Mouse (Mus musculus) telencephalon, adult 2 months (tissue): ENCODE measurements around the gene Kdm7a.

Experiments
- DNase-seq: peaks from one replicate; pipeline ENCODE4 v3.0.0-alpha.2; 2011; ENCODE audit warnings: low read depth, low spot score

Kdm7a gene

DNA sequence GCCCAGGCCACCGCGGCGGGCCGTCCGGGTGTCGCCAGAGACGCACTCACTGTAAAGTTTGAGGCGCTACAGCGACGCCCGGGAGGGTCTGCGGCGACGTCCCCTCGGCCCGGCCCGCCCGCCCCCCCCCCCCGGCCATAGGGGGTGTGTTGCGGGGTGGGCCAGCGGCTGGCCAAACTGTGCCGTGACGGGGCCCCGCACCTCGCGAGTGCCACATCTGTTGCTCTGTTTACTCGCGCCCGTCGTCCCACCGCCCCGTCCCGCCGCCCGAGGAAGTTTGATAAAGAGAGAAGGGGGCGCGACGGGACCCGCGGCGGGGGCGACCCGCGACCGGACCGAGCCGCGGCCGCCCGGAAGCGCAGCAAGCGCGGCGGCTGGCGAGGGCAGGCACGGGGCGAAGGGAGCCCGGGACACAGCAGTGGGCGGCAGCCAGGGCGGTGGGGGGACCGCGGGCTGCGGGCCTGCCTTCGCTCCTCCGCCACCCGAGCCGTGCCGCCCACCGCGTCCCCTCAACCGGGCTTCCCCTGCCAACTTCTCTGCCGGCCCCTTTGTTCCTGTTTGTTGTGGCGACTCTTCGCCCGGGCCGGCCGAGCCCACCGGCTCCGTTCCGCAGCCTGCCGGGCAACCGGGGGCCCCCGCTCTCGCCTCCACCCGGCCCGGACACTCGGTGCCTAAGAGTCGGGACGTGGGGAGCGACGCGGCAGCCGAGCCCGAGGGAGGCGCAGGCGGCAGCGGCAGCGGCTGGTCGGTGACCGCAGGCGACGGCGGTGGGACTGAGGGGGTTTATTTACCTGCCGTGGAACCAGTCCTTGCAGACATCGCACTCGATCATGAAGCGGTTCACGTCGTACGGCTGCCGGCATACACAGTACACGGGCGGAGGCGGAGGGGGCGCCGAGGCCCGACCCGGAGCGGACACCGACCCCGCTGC, 674 bp downstream of the Kdm7a start:
- DNase-seq = no peak

DNA sequence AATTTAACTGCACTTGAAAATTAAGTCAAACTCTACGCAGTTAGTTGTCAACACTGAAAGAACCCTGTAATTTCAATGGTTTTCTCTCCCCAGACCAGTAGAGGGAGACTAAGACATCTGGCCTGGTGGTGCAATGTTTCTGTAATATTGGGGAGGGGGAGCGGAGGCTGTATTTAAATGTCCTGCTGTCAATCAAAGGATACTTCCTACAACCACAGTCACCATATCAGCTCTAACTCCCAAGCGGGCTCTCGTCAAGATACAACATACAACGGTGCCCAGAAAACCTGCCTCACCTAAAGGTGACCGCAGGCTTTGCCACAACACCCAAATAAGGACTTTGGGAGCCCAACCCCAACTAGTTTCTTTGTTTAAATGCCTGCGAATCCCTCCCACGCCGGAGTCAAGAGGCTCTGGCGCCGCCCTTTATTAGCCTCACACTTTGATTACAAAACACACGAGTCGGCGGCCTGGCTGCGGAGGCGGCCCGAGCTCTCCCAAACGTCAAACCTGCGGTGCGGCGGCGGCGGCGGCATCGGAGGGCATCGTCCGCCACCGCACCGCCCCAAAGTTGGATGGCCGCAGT, 1.4 kb downstream of the Kdm7a start:
- peak; percentile 53 for DNase-seq

DNA sequence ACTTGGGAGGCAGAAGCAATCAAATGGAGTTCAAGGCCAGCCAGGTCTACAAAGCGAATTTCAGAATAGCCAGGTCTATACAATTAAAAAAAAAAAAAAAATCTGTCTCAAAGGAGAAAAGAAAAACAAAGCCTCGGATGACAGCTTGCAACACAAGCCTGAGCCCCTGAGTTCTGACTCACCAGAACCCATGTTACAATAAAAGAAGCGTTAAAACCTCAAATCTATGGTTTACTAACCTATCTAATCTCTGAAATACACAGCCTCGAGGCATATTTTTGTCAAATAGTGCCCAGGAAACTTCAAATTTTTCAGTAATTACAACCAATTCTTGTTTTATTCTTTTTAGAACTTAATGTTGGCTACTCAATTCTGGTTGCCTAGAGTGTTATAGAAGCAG, 2.1 kb downstream of the Kdm7a start:
- DNase-seq = no peak

DNA sequence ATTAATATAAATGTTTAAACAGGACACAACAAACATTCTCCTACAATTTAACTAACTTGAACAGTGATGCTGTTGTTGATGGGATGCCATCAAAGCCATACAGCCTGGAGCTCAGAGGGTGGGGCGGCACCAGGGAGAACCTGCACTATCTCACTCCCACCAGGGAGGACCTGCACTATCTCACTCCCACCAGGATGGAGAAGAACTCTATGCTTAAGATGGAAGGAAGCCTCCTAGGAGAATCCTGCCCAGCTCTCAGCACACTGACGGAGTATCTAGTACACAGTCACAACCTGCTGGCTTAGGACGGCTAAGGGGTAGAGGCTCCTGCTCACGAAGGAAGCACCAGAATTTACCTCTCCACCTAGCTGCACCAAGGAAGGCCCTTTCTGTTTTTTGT, 3.4 kb downstream of the Kdm7a start:
- no peak for DNase-seq

DNA sequence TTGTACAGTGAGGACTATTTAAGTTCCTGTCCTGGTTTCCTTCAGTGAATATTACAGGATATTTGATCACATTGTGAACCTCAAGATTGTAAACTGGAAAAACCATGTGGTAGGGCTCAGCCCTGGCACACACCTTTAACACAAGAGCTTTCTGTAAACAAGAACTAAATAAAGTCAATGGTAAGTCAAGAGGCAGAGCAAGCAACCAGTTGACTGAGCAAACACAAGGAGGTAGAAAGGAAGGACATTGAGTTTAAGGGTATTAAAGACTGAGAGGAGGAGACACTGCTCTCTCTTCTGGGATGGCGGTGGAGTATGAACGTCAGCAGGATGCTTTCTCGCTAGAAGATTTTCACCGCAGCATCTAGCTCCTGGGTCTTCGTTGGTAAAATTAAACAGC, 13.6 kb downstream of the Kdm7a start:
- no peak for DNase-seq

DNA sequence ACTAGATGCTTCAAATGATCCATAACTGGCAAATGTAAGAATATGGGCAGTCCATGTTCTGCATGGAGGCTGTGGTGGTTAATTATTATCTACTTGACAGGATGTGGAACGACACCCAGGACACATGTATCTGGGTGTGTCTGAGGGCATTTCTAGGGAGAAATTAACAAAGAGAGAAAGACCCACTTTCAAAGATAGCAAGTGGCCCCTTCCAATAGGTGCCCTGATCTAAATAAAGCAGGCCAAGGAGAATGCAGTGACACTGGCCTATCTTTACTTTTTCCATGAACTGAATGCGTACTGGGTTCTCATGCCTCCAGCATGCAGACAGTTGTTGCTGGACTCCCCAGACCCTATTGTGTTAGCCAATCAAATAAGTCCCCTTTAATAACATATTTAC, 15.1 kb downstream of the Kdm7a start:
- no peak for DNase-seq

DNA sequence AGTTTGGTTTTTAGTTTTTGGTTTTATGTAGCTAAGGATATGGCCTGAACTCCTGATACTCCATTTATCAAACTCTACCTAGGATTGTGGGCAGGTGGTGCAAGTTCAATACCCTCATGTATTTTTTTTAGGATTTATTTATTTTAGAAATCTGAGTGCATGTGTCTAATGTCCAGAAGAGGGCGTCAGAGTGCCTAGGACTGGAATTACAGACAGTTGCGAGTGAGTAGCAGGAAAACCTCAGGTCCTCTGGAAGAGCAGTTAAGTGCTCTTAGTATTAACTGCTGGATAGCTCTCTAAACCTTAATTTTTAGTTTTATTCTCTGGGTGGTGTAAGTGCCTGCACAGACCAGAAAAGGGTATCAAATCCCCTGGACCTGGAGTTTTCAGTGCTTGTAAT, 19.4 kb downstream of the Kdm7a start:
- no peak for DNase-seq

DNA sequence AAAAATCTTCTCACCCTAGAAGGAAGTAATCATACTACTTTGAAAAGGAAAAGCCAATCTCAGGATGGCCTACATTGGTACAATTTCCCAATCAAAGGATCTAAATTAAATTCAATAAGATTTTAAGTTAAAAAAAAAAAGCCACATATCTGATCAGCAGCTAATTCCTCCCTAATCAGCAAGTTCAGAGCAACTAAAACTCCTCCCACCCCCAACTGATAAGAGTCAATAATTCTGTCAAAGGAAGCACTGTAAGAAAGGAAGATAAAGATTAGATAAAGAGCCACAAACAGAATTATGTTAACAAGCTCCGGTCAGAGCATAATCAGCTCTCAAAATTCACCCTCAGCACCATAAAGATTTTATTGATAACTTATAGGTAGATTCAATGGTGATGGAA, 37.5 kb downstream of the Kdm7a start:
- DNase-seq = no peak

DNA sequence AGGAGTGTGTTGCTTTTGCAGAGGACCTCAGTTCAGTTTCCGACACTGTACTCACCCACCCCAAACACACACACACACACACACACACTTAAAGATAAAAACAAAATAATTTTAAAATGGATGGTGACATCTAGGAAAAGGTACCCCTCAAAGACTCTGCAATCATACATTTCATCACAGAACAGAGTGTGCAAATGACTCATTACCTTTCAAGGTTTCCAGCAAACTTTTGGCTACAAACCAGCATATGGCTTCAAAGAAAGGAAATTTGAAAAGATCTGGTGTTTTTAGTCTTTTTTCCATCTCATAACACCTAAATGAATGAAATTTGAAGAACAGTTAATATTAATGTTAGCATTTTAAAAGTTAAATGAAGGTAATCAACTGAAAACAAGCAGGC, 41.7 kb downstream of the Kdm7a start:
- DNase-seq = no peak

DNA sequence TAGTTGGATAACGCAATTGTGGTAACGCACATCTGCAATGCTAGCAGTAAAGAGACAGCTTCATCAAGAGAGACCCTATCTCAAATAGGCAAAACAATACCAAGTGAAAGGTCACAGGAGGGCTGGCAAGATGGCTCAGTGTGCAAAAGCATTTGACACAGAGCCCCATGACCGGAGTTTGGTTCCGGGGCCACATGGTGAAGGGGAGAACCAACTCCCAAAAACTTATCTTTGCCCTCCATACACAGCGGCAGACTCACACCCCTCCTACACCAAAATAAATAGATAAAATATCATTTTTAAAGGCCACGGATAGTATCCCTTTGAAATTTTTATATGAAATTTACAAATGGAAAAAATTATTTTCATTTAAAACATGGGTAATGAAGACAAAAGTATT, 44.6 kb downstream of the Kdm7a start:
- DNase-seq = no peak

DNA sequence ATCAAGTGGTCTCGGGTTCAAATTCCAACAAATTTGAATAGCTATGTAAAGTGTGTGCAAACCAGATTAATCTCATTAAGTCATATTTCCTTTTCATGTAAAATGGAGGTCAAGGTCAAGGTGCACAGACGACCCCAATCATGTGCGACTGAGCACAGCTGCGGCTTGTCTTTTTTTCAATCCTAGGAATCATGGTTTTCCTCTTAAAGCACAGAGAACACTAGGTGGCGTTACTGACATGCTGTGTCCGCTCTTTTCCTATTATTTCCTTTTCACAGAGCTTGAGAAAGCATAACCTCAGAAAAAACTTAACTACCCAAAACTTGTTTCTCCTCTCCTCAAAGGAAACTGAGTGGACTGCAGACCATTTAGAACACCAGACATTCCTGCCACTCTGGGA, 60.5 kb downstream of the Kdm7a start:
- DNase-seq = no peak

DNA sequence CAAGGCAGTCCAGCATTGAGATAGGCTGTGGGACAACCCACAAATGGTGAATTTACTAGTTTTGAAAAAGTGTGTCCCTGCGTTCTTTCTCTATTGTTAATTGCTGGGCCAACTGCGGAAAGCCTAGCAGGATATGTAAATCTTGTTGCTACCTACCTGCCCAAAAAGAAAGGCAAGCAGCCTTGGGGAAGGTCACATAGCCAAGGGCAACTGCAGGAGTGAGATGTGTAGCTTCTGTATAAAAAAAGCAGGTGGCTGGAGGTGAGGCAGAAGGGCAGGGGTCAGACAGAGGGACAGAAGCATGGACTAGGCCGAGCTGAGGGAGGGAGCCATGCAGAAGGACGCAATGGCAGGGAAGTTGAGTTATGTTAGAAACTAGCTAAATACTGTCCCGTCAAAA, 74.0 kb downstream of the Kdm7a start:
- DNase-seq = no peak

DNA sequence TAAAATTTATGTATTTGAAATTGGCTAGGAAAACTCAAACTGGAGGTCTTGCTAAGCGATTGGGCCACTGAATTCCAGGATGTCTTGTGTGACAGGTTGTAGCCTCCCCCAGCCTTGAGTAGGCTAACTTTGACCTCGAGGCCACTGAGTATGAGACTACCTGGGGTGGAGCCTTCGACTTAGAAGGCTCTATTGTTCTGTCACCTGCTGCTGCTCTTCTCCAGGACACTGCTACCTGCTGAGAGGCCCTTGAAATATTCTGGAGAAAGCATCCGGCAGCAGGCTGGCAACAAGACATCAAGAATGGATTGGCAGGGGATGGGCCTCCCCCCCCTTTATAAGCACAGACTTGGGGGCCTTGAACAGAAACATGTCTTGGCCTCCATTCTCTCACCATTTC, 75.1 kb downstream of the Kdm7a start:
- no peak for DNase-seq

DNA sequence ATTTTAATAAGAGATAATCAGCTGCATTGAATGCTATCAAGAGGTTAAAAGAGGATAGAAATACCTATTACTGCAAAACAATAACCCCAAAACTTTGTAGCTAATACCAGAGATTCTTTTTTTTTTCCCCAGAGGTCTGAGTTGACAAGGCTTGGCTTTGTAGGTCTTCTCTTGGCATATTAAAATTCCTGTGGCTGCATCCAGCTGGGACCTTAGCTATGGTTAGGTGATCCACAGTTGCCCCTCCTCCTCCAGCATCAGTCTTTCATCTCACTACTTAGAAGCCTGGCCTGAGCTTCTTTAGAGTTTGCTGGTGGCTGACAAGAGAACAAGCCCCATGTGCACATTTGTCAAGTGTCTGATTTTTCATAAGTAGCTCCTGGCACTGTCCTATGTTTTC, 81.9 kb downstream of the Kdm7a start:
- DNase-seq = no peak

DNA sequence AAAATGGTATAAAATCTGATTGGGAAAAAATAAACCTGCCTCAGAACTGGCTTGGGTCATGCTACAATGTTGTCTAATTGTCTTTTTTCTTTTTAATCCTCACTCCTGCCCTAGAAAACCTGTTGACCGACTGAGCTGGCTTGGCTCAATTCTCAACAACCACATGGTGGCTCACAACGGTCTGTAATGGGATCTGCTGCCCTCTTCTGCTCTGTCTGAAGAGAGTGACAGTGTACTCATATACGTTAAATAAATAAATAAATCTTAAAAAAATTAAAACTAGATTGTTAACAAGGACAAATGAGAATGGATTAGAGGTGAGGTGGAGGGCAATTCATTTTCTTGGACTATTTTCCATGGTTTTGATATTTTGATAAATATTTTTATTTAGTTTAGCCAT, 85.9 kb downstream of the Kdm7a start:
- no peak for DNase-seq

DNA sequence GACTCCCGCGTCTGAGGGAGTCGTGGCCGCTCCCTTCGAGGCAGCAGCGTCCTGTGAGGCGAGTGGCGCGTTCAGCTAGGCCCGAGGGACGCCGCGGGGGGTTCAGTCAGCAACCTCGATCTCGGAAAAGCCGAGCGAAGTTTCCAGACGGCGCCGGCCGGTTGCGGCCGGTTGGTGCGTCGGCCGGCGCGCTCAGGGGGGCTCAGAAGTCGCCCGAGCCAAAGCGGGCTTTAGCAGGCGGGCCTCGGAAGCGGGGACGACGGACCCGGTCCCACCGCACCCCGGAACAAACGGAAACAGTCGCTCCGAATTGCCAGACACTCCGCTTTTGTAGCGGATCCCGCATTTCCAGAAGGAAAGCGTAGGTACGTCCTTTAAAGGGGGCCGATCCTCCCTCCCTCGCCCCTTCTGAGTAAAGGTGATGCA, 88.1 kb downstream of the Kdm7a start:
- DNase-seq = no peak

DNA sequence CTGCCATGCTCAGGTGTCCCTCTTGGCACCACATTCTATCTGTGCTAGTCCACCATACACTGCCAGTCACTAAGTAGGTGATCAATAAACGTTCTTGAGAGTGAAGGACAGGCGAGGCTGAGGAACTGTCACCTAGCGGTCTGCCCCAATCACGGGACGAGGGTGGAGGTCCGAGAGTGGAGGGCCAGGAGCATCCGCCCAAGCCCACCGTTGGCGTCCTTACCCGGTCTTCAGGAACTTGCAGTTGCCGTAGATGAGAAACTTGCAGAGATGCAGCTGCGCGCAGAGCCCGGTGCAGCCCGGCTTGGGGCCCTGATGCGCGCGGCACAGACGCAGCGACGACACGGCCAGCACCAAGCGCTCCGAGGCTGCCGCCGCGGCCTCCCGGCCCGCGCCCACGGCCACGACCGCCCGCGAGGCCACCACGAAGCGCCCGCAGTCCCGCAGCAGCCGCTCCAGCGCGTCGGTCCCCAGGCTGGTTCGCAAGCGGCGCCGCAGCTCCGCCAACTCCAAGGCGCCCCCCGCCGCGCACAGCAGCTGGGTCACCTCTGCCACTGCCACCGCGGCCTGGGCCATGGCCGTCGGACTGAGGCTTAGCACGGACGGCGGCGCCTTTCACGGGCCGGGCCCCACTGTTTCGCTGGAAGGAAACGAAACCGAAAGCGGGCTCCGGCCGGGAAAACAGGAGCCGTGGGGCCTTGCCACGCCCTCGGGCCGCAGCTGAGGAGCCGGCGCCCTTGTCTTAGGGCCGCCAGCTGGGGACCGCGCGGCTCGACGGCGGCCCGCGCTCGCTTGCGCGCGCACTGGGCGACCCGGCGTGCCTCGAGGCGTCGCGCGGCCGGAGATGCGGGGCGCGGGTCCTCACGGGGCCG, 88.8 kb downstream of the Kdm7a start, which contains the start of gene Parp12:
Parp12 (minus strand) TSS at position 766 of the 872 bp plus-strand sequence.
- no peak for DNase-seq

DNA sequence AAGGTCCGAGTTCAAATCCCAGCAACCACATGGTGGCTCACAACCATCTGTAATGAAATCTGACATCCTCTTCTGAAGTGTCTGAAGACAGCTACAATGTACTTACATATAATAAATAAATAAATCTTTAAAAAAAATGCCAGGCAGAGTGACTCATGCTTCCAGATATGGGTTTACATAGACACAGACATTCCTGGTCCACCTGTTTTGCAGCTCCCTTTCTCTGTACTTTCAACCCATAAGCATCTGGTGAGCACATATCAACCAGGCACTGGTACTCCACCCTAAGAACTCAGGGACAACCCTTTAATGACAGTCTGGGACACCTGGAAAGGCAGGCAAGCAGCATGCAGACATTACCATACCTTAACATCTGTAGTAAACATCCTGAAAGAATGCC, 91.2 kb downstream of the Kdm7a start:
- DNase-seq = no peak

DNA sequence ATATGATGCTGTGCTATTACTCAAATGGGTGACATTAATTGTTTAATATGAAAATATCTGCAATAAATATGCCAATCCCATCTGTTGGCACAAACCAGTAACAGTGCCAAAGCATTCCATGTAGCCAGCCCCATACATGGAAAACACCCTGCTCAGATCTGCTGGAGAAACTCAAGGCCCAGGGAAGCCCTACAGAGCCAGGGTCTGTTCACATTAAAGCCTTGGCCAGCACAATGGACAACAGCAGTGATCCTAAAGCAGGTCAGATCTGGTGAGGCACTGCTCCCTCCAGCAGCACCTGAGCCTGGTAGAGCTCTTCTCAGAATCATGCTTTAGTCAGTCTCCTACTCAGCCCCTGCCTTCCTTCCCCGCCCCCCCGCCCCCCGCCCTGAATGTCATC, 93.4 kb downstream of the Kdm7a start:
- DNase-seq = no peak

DNA sequence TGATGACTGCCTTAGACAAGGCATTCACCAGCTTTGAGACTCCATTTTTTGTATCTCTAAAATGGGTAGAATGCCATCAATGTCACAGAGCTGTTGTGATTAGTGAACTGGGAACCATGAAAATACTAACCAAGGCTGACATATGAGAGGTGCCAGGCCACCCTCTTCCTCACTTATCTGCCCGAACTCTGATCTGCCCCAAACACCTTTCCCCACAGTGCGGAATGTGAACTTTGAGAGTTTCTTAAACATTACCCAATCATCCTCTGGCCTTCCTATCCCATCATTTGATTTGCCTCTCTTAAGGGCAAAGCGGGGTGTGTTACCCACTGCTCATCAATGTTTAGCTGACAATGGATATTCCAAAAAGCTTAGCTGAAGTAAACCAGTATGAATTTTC, 93.9 kb downstream of the Kdm7a start:
- no peak for DNase-seq

DNA sequence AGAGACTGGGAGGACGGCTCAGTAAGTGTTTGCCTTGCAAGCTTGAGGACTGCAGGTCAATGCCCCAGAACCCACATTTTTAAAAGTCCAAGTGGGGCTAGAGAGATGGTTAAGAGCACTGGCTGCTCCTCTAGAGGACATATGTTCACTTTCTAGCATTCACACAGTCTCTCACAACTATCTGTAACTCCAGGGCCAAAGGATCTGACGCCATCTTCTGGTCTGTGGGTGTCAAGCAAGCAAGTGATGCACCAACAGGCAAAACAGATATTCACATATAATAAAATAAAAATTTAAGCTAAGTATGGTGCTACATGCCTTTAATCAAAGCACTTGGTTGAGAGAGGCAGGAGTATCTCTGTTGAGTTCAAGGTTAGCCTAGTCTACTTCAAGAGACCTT, 99.8 kb downstream of the Kdm7a start:
- DNase-seq = no peak

DNA sequence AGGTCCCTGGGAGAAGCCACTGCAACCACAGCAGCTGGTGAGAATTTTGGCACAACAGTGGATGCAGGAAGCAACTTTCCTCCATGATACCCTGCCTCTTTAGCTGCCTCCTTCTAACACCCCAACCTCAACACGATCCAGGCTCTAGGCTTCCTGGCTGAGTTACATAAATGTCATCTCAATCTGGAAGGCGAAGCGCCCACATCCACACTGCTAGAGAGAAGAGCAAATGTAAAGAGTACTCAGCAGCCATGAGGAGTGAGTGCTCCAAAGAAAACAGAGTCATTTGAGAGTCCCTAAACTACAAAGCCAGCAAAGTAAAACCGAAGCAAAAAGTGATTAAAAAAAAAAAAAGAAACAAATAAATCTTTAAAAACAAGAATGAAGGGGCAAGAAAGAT, 102.0 kb downstream of the Kdm7a start:
- no peak for DNase-seq
